Mouse (Mus musculus) liver, embryonic 12.5 days (tissue): ENCODE results near the gene Slc25a21. TPM values are rescaled to one million over a fixed set of nuclear protein-coding genes. Genes with fewer than 3 reads are reported as not detected.

ENCODE experiments used
- ATAC-seq: fragments of 200-750 bp; cut with Nextera tagmentation; 2 replicates; pipeline ENCODE4 v1.8.0; 2017; ENCODE audit warnings: moderate number of reproducible peaks, mild to moderate bottlenecking, moderate library complexity
- H3K27ac ChIP-seq: fragments of 300-500 bp; sonication (generic); 2 replicates; pipeline ENCODE4 v1.5.1; 2016; ENCODE audit warnings: mild to moderate bottlenecking
- H3K27me3 ChIP-seq: fragments of 300-500 bp; sonication (generic); replicated peaks from 2 replicates; pipeline ENCODE4 v1.6.1; 2016; ENCODE audit warnings: mild to moderate bottlenecking, moderate library complexity
- H3K36me3 ChIP-seq: fragments of 300-500 bp; sonication (generic); 2 replicates; pipeline ENCODE4 v1.6.1; 2016; ENCODE audit warnings: mild to moderate bottlenecking, moderate library complexity
- H3K4me1 ChIP-seq: fragments of 300-500 bp; sonication (generic); 2 replicates; pipeline ENCODE4 v1.6.1; 2016
- H3K4me2 ChIP-seq: fragments of 300-500 bp; sonication (generic); 2 replicates; pipeline ENCODE4 v1.6.1; 2016; ENCODE audit warnings: mild to moderate bottlenecking, moderate library complexity
- H3K4me3 ChIP-seq: fragments of 300-500 bp; sonication (generic); 2 replicates; pipeline ENCODE4 v1.5.1; 2016; ENCODE audit warnings: mild to moderate bottlenecking, moderate library complexity
- H3K9ac ChIP-seq: fragments of 300-500 bp; sonication (generic); 2 replicates; pipeline ENCODE4 v1.6.1; 2016; ENCODE audit warnings: mild to moderate bottlenecking, moderate library complexity
- H3K9me3 ChIP-seq: fragments of 300-500 bp; sonication (generic); replicated peaks from 2 replicates; pipeline ENCODE4 v1.6.1; 2016; ENCODE audit warnings: mild to moderate bottlenecking, moderate library complexity
- WGBS: fragments of 180-500 bp; shearing (Covaris S2); methylation state at CpG from one replicate; pipeline ENCODE4 v1.1.7; 2016; ENCODE audit not compliant: insufficient replicate concordance; 5-methylcytosine and 5-hydroxymethylcytosine counted together
- polyA plus RNA-seq: library from polyadenylated mRNA; unstranded; fragments of >200 nt; fragmentation: Nextera tagmentation; extraction: Ambion mirVana; gene quantifications from 2 replicates; pipeline ENCODE4 v1.2.1, GENCODE M21; 2016

Slc25a21 gene
- polyA plus RNA-seq, 1 experiment from 2014 or later = 30.0 TPM

DNA sequence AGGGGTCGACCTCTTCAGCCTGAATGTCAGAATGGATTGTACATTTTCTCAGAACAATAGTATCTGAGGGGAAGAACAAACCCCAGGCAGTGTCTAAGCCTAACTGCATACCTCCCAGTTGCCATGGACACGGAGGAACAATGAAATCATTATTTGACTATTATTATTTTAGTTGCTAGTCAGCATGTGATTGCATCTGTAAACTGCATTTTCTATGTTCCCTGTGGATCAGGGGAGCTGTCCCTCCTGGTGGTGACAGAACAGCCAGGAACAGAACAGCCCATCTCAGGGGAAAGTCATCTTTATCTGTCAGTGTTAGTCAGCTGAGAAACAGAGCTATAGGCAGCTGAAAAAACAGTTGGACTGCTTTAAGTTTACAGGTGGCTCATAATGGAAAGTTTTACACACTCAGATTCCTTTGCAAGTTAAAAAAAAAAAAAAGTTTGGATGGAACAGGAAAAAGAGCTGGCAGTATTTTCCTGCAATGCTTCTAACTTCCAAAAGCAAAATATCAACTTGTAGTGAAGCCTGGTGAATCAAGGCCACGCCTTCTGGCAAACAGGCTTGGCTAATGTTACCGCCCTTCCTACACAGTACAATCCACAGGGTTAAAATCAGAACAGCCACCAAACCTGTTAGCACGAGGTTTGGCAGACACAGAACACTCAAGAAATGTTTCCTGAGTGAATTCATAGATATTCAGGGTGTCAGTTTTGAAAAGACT is 17.6 kb downstream of the Slc25a21 start:
- Histone ChIP-seq H3K9ac (no peak overlapping the region), H3K4me1 (peaks cover 33% of the 10 kb centered on the region), H3K4me2 (no peak overlapping the region), H3K27me3 (no peaks in the 10 kb centered on the region), H3K27ac (no peak overlapping the region), H3K36me3 (no peaks in the 10 kb centered on the region), H3K9me3 (no peaks in the 10 kb centered on the region), H3K4me3 (no peak overlapping the region)
- no peak for ATAC-seq
- 54% methylated on average over 5 of the region's 5 CpGs for WGBS

DNA sequence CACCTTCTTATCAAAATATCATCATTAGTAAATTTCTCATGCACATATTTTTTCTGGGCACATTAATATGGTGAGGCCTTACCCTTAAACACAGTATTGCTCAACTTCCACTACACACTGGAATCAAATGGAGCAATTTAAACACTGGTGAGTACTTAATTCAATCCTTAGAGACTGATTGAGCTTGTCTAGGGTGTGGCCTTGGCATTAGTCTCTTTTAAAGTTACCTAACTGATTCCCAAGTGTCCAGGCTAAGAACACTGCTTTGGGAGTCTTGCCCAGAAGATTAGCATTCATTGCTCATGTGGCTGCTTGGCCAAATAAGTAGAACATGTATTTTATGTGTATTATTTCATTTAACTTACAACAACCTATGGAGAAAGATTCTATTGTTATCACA is 18.5 kb downstream of the Slc25a21 start:
- H3K4me1 ChIP-seq = peaks cover 25% of the 10 kb centered on the region
- no peak overlapping the region for H3K9ac ChIP-seq
- no peak for ATAC-seq
- H3K4me3 ChIP-seq = no peak overlapping the region
- no peak overlapping the region for H3K4me2 ChIP-seq
- no peak overlapping the region for H3K27ac ChIP-seq
- no peaks in the 10 kb centered on the region for H3K27me3 ChIP-seq
- no peaks in the 10 kb centered on the region for H3K9me3 ChIP-seq
- H3K36me3 ChIP-seq = no peaks in the 10 kb centered on the region

DNA sequence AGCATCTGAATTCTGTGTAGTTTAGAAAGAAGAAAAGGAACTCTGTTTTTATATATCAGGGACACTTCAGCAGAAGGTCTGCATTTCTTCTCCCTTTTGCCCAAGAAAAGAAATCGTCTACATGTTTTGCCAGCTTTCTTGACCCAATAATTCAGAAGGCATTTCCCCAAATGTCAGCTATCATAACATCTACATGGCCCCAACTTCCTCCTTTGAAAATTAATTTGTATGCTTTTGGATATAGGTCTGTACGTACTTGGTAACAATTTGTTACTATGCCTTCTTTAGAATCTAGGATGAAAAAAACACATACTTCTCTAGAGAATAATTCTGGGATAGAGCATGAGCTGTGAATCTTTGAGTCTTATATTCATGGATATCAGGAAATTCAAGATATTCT is 34.0 kb downstream of the Slc25a21 start:
- H3K9me3 ChIP-seq = no peaks in the 10 kb centered on the region
- H3K4me1 ChIP-seq = peaks cover 13% of the 10 kb centered on the region
- H3K4me2 ChIP-seq = no peak overlapping the region
- 60% methylated on average over 2 of the region's 2 CpGs for WGBS
- no peak overlapping the region for H3K27ac ChIP-seq
- H3K27me3 ChIP-seq = no peaks in the 10 kb centered on the region
- H3K36me3 ChIP-seq = peaks cover 15% of the 10 kb centered on the region
- H3K4me3 ChIP-seq = no peak overlapping the region
- ATAC-seq = no peak
- H3K9ac ChIP-seq = no peak overlapping the region

DNA sequence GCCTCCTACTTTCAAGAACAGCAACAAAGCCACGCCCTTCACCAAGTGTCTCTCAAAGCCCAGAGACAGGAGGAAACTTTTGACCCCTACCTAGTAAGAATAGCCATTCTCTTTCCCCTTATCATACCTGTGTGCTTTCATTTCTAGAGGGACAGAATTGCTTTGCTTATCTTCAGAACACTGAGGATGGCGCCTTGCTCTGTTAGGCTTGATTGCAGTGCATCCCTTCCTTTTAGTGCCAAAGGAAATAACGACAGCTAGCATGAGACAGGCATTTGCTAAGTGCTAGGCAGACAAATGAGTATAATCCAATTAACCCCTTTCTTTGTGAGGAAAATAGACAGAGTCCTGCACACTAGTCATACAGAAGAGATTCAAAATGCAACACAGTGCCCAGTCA is 34.4 kb downstream of the Slc25a21 start:
- no peak for ATAC-seq
- peaks cover 13% of the 10 kb centered on the region for H3K4me1 ChIP-seq
- H3K36me3 ChIP-seq = peaks cover 11% of the 10 kb centered on the region
- H3K9ac ChIP-seq = no peak overlapping the region
- no peaks in the 10 kb centered on the region for H3K27me3 ChIP-seq
- H3K4me3 ChIP-seq = no peak overlapping the region
- H3K9me3 ChIP-seq = no peaks in the 10 kb centered on the region
- H3K4me2 ChIP-seq = no peak overlapping the region
- H3K27ac ChIP-seq = no peak overlapping the region
- WGBS = 48% methylated on average over 3 of the region's 3 CpGs

DNA sequence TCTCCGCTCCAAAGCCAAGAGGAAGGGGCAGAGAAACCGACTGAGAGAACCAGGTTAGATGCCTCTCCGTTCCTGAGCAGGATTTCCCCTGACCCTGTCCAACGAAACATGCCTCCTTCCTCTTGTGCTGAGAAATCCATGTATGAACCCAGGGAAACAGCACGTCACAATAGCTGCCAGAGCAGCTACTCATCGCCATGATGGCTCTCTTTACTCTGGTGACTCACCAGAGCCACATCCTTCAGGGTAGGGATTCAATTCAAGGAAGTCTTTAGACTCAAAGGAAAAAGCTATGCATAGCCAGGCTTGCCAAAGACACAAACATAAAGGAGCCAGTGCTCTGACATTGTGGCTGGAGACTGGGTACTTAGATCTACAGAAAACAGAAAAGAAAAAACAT is 37.4 kb downstream of the Slc25a21 start:
- Histone ChIP-seq H3K9ac (no peak overlapping the region), H3K36me3 (peaks cover 14% of the 10 kb centered on the region), H3K27ac (no peak overlapping the region), H3K9me3 (no peaks in the 10 kb centered on the region), H3K27me3 (no peaks in the 10 kb centered on the region), H3K4me3 (no peak overlapping the region), H3K4me2 (no peak overlapping the region), H3K4me1 (peaks cover 13% of the 10 kb centered on the region)
- no peak for ATAC-seq
- 69% methylated on average over 6 of the region's 6 CpGs for WGBS

DNA sequence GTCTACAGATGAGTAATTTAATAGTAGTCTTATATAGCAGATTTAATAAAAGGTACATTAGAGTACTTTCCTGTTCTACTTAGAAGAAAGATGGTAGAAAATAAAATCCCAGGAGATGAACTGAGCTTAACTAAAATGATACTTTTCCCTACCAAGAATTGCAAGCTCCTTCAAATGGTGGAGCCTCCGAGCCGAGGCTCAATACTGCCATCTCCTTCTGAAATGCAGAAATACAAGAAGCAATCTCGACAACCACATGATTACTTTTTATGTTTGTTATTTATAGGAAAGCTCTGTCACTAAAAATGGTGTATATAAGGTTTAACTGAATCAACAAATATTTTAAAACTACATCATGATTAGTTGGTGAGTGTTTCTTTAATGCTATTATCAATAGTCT is 39.0 kb downstream of the Slc25a21 start:
- ATAC-seq = no peak
- peaks cover 11% of the 10 kb centered on the region for H3K4me1 ChIP-seq
- no peak overlapping the region for H3K4me3 ChIP-seq
- no peak overlapping the region for H3K9ac ChIP-seq
- no peaks in the 10 kb centered on the region for H3K27me3 ChIP-seq
- H3K27ac ChIP-seq = no peak overlapping the region
- WGBS = 69% methylated on average over 3 of the region's 3 CpGs
- H3K9me3 ChIP-seq = no peaks in the 10 kb centered on the region
- peaks cover 16% of the 10 kb centered on the region for H3K36me3 ChIP-seq
- no peak overlapping the region for H3K4me2 ChIP-seq

DNA sequence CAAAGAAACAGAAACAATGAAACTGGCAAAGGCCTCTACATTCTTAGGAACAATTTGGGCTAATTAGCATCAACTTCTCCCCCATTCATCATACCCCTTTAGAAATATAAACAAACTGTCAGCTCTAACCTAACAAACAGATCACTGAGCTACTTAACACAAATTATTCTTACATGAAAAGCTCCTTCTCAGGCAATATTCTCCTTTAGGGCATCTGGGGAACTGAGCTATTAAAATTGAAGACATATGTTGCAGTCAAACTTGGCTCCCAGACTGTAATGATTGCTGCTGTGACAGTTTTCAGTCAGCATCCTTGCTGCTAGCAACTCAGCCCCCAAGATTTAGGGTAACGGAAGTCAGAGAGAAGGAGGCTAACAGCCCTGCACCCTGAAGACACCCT is 58.3 kb downstream of the Slc25a21 start:
- WGBS = 66% methylated on average over 1 of the region's 1 CpGs
- H3K27ac ChIP-seq = no peak overlapping the region
- ATAC-seq = no peak

DNA sequence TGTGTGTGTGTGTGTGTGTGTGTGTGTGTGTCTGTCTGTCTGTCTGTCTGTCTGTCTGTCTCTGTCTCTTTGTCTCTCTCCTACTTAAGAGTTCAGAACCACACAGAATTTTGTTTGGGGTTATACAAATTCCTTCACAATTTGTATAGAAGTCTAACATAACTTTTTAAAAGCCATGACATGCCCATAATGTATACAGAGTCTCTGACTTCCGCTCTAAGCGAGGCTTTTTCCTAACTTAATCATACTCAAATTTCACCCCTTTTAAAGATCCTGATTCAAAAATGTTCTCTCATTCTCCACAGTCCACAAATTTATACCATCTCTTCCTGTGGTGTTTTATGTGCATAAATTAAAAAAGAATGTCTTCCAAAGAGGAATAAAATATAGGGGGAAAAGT is 59.5 kb downstream of the Slc25a21 start:
- Histone ChIP-seq H3K4me2 (no peak overlapping the region), H3K36me3 (no peaks in the 10 kb centered on the region), H3K27me3 (no peaks in the 10 kb centered on the region), H3K4me1 (no peaks in the 10 kb centered on the region), H3K9me3 (no peaks in the 10 kb centered on the region), H3K9ac (no peak overlapping the region), H3K4me3 (no peak overlapping the region), H3K27ac (no peak overlapping the region)
- no peak for ATAC-seq
- WGBS = 85% methylated on average over 2 of the region's 2 CpGs

More for the DNA sequence above, 58.3 kb downstream of the Slc25a21 start:
- no peaks in the 10 kb centered on the region for H3K36me3 ChIP-seq
- no peak overlapping the region for H3K4me2 ChIP-seq
- H3K9me3 ChIP-seq = no peaks in the 10 kb centered on the region
- H3K4me3 ChIP-seq = no peak overlapping the region
- no peak overlapping the region for H3K9ac ChIP-seq
- no peaks in the 10 kb centered on the region for H3K27me3 ChIP-seq
- H3K4me1 ChIP-seq = no peaks in the 10 kb centered on the region

DNA sequence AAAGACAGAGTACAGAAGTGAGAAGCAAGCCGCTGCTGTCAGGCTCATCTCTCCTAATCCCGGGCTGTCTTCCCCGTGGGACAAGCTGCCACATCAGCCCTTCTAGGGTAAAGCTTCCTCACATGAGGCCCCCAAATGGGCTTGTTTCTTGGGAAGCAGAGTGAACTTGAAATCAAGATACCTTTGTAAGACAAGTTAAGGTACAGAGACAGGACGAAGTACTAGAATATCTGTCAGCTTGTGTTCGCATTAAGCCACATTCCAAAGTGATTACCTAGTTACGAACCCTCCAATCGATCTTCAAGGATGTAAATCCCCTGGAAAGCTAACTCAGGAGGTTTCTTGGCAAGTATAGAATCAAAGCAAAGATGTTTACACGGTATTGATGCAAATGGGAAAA is 78.7 kb downstream of the Slc25a21 start:
- Histone ChIP-seq H3K9me3 (no peaks in the 10 kb centered on the region), H3K4me1 (no peaks in the 10 kb centered on the region), H3K4me2 (no peak overlapping the region), H3K27me3 (no peaks in the 10 kb centered on the region), H3K9ac (no peak overlapping the region), H3K27ac (no peak overlapping the region), H3K36me3 (no peaks in the 10 kb centered on the region; the same call in 1 of the 2 replicates), H3K4me3 (no peak overlapping the region)
- ATAC-seq = no peak
- WGBS = 62% methylated on average over 8 of the region's 8 CpGs

DNA sequence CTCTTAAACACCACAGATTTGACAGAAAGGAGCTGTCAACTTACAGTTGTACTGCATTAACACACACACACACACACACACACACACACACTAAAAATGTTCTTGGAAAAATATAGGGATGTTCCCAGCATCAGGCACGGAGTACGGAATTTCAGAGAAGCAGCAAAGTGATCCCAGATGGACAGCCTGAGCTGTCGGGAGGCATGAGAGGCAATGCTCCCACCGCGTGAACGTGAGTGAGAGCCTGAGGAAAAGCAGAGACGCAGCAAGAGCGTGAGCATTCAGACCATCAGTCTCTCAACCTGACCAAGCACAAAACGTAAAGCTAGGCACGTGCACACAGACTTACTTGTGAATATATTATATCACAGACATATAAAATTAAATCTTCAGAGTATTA is 81.8 kb downstream of the Slc25a21 start:
- H3K4me3 ChIP-seq = no peak overlapping the region
- H3K27ac ChIP-seq = no peak overlapping the region
- H3K36me3 ChIP-seq = no peaks in the 10 kb centered on the region; the same call in 1 of the 2 replicates
- H3K9me3 ChIP-seq = no peaks in the 10 kb centered on the region
- no peak overlapping the region for H3K9ac ChIP-seq
- no peaks in the 10 kb centered on the region for H3K27me3 ChIP-seq
- 86% methylated on average over 10 of the region's 10 CpGs for WGBS
- no peak for ATAC-seq
- no peak overlapping the region for H3K4me2 ChIP-seq
- H3K4me1 ChIP-seq = no peaks in the 10 kb centered on the region

DNA sequence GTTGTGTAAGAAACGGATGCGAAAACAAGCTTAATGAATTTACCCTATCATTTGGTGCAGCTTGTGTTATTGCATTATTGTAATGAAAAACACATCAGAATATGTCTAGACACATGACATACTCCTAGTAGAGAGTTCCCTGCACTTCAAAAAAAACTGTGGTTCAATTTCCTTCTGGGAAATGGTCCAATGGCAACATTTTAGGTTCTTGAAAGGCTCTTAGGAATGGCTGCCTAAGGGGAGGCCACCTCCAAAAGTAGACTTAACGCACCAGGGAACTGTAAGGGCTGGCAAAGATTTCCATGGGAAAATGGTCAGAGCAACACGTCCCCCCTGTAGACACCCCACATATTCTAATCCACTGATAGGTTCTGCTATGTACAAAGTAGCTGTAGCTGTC is 87.9 kb downstream of the Slc25a21 start:
- H3K36me3 ChIP-seq = no peaks in the 10 kb centered on the region
- H3K9ac ChIP-seq = no peak overlapping the region
- H3K9me3 ChIP-seq = no peaks in the 10 kb centered on the region
- H3K27ac ChIP-seq = no peak overlapping the region
- H3K4me3 ChIP-seq = no peak overlapping the region
- ATAC-seq = no peak
- H3K4me1 ChIP-seq = no peaks in the 10 kb centered on the region
- H3K4me2 ChIP-seq = no peak overlapping the region
- H3K27me3 ChIP-seq = no peaks in the 10 kb centered on the region
- 83% methylated on average over 4 of the region's 4 CpGs for WGBS

DNA sequence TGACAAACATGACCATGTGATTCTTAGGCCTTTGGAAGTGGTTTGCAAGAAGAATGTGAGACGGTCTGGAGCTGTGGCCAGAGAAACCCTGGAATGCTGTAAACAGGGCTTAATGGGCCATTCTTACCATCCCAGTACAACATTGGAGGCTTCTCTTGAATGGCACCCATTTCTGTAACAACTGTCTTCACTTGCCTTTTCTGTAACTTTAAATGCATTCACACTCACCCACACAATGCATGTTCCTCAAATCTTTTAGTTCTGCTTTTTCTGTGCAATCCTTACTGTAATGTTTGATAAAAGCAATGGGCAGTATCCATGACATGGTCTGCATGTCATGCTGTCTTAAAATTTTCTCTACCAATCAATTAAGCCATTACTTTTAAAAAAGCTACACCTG is 95.0 kb downstream of the Slc25a21 start:
- no peaks in the 10 kb centered on the region for H3K9me3 ChIP-seq
- H3K4me1 ChIP-seq = peaks cover 20% of the 10 kb centered on the region
- no peak for ATAC-seq
- no peaks in the 10 kb centered on the region for H3K27me3 ChIP-seq
- H3K4me2 ChIP-seq = no peak overlapping the region
- 100% methylated on average over 1 of the region's 1 CpGs for WGBS
- H3K36me3 ChIP-seq = no peaks in the 10 kb centered on the region
- no peak overlapping the region for H3K27ac ChIP-seq
- no peak overlapping the region for H3K9ac ChIP-seq
- H3K4me3 ChIP-seq = no peak overlapping the region

DNA sequence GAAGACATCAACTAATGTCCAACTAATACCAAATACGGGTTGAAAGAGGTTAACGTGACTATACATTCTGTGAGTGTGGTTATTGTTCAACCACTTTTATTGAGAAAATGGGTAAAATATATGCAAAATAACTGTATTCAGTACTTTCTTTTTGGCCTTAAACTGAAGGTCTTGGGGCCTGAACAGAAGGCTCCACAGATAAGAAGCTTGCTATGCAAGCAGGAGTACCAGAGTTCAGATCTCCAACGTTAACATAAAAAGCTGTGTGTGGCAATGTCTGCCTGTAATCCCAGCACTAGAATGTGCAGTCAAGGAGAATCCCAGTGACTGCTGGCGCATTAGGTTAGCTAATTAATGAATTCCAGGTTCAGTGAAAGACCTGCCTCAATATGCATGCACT is 96.7 kb downstream of the Slc25a21 start:
- no peak overlapping the region for H3K4me3 ChIP-seq
- H3K27ac ChIP-seq = no peak overlapping the region
- peaks cover 20% of the 10 kb centered on the region for H3K4me1 ChIP-seq
- no peaks in the 10 kb centered on the region for H3K9me3 ChIP-seq
- no peak overlapping the region for H3K4me2 ChIP-seq
- no peak overlapping the region for H3K9ac ChIP-seq
- no peak for ATAC-seq
- no peaks in the 10 kb centered on the region for H3K36me3 ChIP-seq
- WGBS = 60% methylated on average over 4 of the region's 4 CpGs
- no peaks in the 10 kb centered on the region for H3K27me3 ChIP-seq
